Mouse (Mus musculus): ENCODE data around the gene Fscn1. TPM values are rescaled to one million over a fixed set of nuclear protein-coding genes. Genes with fewer than 3 reads are reported as not detected.

Fscn1 gene
- total and polyA plus RNA-seq, 2 experiments from 2014 or later, result 77.9 to 104 TPM

GRCm38 (mm10) chr5:142976516-142976915, 16.4 kb downstream of the Fscn1 start:
- WGBS, result 22% methylated on average over 5 of the region's 5 CpGs
- Histone ChIP-seq H3K9me3 (replicated peaks; ENCODE audit: control insufficient read depth, low read length) (no peaks in the 10 kb centered on the region), H3K4me3 (ENCODE audit: low read depth, low read length) (no peak overlapping the region), H3K36me3 (replicated peaks; ENCODE audit: control insufficient read depth, insufficient read depth, low read length) (peaks cover 17% of the 10 kb centered on the region; the same call in 1 of the 2 replicates), H3K9ac (replicated peaks; ENCODE audit: low read depth, low read length) (no peak overlapping the region), H3K27ac (ENCODE audit: low read depth) (peak overlapping the region; percentile 17), H3K4me1 (ENCODE audit: control insufficient read depth, insufficient read depth) (peaks cover 9% of the 10 kb centered on the region; the same call in 1 of the 2 replicates), H3K4me2 (ENCODE audit: low read depth, low read length) (no peak overlapping the region), H3K27me3 (ENCODE audit: control insufficient read depth, insufficient read depth, low read length) (no peaks in the 10 kb centered on the region)
- peak; percentile 29; the same call in 1 of the 2 replicates for ATAC-seq (ENCODE audit: insufficient read depth, low read depth)
- DNase-seq (ENCODE audit: low spot score), result peak; percentile 35
- no peak for TF ChIP-seq EP300 (IDR thresholded peaks at IDR 0.05; ENCODE audit: low read depth)
- no peak for TF ChIP-seq CTCF (IDR thresholded peaks at IDR 0.05; ENCODE audit: low read depth)

GRCm38 (mm10) chr5:142982046-142982801, 22.1 kb downstream of the Fscn1 start:
- 49% methylated on average over 16 of the region's 16 CpGs for WGBS
- no peaks in the 10 kb centered on the region for H3K36me3 ChIP-seq (replicated peaks; ENCODE audit: control insufficient read depth, insufficient read depth, low read length)
- no peak overlapping the region for H3K9ac ChIP-seq (replicated peaks; ENCODE audit: low read depth, low read length)
- ATAC-seq (ENCODE audit: insufficient read depth, low read depth) (peak; percentile 87), DNase-seq (ENCODE audit: low spot score) (peak; percentile 71)
- no peaks in the 10 kb centered on the region for H3K4me1 ChIP-seq (ENCODE audit: control insufficient read depth, insufficient read depth)
- no peak overlapping the region for H3K4me2 ChIP-seq (ENCODE audit: low read depth, low read length)
- H3K27ac ChIP-seq (ENCODE audit: low read depth), result peak overlapping the region; percentile 66
- H3K9me3 ChIP-seq (replicated peaks; ENCODE audit: control insufficient read depth, low read length), result no peaks in the 10 kb centered on the region
- no peaks in the 10 kb centered on the region for H3K27me3 ChIP-seq (ENCODE audit: control insufficient read depth, insufficient read depth, low read length)
- TF ChIP-seq CTCF (IDR thresholded peaks at IDR 0.05; ENCODE audit: low read depth), result no peak
- no peak for TF ChIP-seq EP300 (IDR thresholded peaks at IDR 0.05; ENCODE audit: low read depth)
- no peak overlapping the region for H3K4me3 ChIP-seq (ENCODE audit: low read depth, low read length)

GRCm38 (mm10) chr5:142983174-142983573, 23.0 kb downstream of the Fscn1 start:
- ATAC-seq (ENCODE audit: insufficient read depth, low read depth) (no peak), DNase-seq (ENCODE audit: low spot score) (no peak)
- no peak overlapping the region for H3K4me3 ChIP-seq (ENCODE audit: low read depth, low read length)
- WGBS, result 51% methylated on average over 8 of the region's 8 CpGs
- no peaks in the 10 kb centered on the region for H3K4me1 ChIP-seq (ENCODE audit: control insufficient read depth, insufficient read depth)
- no peak overlapping the region for H3K9ac ChIP-seq (replicated peaks; ENCODE audit: low read depth, low read length)
- H3K9me3 ChIP-seq (replicated peaks; ENCODE audit: control insufficient read depth, low read length), result no peaks in the 10 kb centered on the region
- H3K27ac ChIP-seq (ENCODE audit: low read depth), result no peak overlapping the region
- no peak overlapping the region for H3K4me2 ChIP-seq (ENCODE audit: low read depth, low read length)
- no peak for TF ChIP-seq CTCF (IDR thresholded peaks at IDR 0.05; ENCODE audit: low read depth)
- TF ChIP-seq EP300 (IDR thresholded peaks at IDR 0.05; ENCODE audit: low read depth), result no peak
- no peaks in the 10 kb centered on the region for H3K27me3 ChIP-seq (ENCODE audit: control insufficient read depth, insufficient read depth, low read length)
- no peaks in the 10 kb centered on the region for H3K36me3 ChIP-seq (replicated peaks; ENCODE audit: control insufficient read depth, insufficient read depth, low read length)

- 81% methylated on average over 10 of the region's 10 CpGs for WGBS
- TF ChIP-seq CTCF (IDR thresholded peaks at IDR 0.05; ENCODE audit: low read depth) (no peak), EP300 (IDR thresholded peaks at IDR 0.05; ENCODE audit: low read depth) (no peak)
- Histone ChIP-seq H3K4me1 (ENCODE audit: control insufficient read depth, insufficient read depth) (peaks cover 3% of the 10 kb centered on the region; the same call in 1 of the 2 replicates), H3K27ac (ENCODE audit: low read depth) (no peak overlapping the region), H3K27me3 (ENCODE audit: control insufficient read depth, insufficient read depth, low read length) (no peaks in the 10 kb centered on the region), H3K36me3 (replicated peaks; ENCODE audit: control insufficient read depth, insufficient read depth, low read length) (no peaks in the 10 kb centered on the region), H3K9me3 (replicated peaks; ENCODE audit: control insufficient read depth, low read length) (no peaks in the 10 kb centered on the region), H3K4me2 (ENCODE audit: low read depth, low read length) (no peak overlapping the region), H3K4me3 (ENCODE audit: low read depth, low read length) (no peak overlapping the region), H3K9ac (replicated peaks; ENCODE audit: low read depth, low read length) (no peak overlapping the region)
- ATAC-seq (ENCODE audit: insufficient read depth, low read depth) (no peak), DNase-seq (ENCODE audit: low spot score) (no peak)
Observed at GRCm38 (mm10) chr5:142984271-142984670, 24.1 kb downstream of the Fscn1 start.

GRCm38 (mm10) chr5:142988520-142988919, 28.4 kb downstream of the Fscn1 start:
- Histone ChIP-seq H3K27me3 (ENCODE audit: control insufficient read depth, insufficient read depth, low read length) (no peaks in the 10 kb centered on the region), H3K4me2 (ENCODE audit: low read depth, low read length) (no peak overlapping the region), H3K4me3 (ENCODE audit: low read depth, low read length) (no peak overlapping the region), H3K9ac (replicated peaks; ENCODE audit: low read depth, low read length) (no peak overlapping the region), H3K27ac (ENCODE audit: low read depth) (no peak overlapping the region), H3K9me3 (replicated peaks; ENCODE audit: control insufficient read depth, low read length) (no peaks in the 10 kb centered on the region), H3K4me1 (ENCODE audit: control insufficient read depth, insufficient read depth) (peaks cover 3% of the 10 kb centered on the region; the same call in 1 of the 2 replicates), H3K36me3 (replicated peaks; ENCODE audit: control insufficient read depth, insufficient read depth, low read length) (peaks cover 26% of the 10 kb centered on the region)
- DNase-seq (ENCODE audit: low spot score), result no peak
- TF ChIP-seq CTCF (IDR thresholded peaks at IDR 0.05; ENCODE audit: low read depth), result no peak
- no peak for TF ChIP-seq EP300 (IDR thresholded peaks at IDR 0.05; ENCODE audit: low read depth)
- 75% methylated on average over 5 of the region's 5 CpGs for WGBS
- no peak for ATAC-seq (ENCODE audit: insufficient read depth, low read depth)
